Mouse (Mus musculus): Measurements from ENCODE around the gene Phlpp1. TPM values are rescaled to one million over a fixed set of nuclear protein-coding genes. Genes with fewer than 3 reads are reported as not detected.
A peak's percentile ranks its signal among the peaks of the same experiment; 100 is the strongest.

Gene Phlpp1
- polyA plus RNA-seq, 1 experiment from 2014 or later = 6.9 TPM

DNA sequence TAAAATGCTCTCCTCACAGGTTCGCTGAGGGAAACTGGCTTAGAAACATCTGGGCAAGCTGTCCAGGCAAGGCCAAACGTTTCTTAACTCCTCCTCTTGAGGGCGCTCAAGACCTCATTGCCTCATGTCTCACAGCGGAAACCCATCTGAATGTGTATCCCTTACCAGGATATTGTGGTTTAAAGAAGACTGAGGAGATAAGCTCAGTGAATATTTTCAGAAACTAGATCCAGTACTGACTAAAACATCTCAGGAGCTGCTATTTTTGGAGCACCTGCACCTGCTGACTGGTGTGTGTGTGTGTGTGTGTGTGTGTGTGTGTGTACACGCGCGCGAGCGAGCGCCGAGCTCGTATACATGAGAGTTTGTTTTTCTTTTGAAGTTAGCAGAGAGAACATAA lies 19.7 kb upstream of the Phlpp1 start:
- WGBS = 86% methylated on average over 12 of the region's 12 CpGs
- H3K4me2 ChIP-seq = no peak overlapping the region
- H3K27ac ChIP-seq (replicated peaks) = no peak overlapping the region
- H3K4me1 ChIP-seq (replicated peaks) = peaks cover 10% of the 10 kb centered on the region
- H3K4me3 ChIP-seq = no peak overlapping the region
- no peak overlapping the region for H3K9ac ChIP-seq
- H3K36me3 ChIP-seq = no peaks in the 10 kb centered on the region
- no peaks in the 10 kb centered on the region for H3K27me3 ChIP-seq
- no peak for ATAC-seq (ENCODE audit: low read depth)
- no peaks in the 10 kb centered on the region for H3K9me3 ChIP-seq

DNA sequence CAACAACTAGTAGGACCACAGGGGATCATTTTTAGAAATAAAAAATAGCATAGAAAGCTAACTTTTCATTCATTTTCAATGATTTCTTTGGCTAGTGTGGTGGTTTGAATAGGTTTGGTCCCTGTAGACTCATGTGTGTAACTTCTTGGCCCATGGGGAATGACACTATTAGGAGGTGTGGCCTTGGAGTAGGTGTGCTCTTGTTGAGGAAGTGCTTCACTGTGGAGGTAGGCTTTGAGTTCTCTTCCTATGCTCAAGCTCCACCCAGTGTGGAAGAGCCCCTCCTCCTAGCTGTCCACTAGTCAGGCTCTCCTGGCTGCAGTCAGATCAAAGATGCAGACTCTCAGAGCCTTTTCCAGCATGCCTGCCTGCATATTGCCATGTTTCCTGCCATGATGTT lies 18.8 kb upstream of the Phlpp1 start:
- H3K4me1 ChIP-seq (replicated peaks) = peaks cover 10% of the 10 kb centered on the region
- no peak for ATAC-seq (ENCODE audit: low read depth)
- H3K27me3 ChIP-seq = no peaks in the 10 kb centered on the region

GRCm38 (mm10) chr1:106154590-106154989 lies 17.0 kb upstream of the Phlpp1 start:
- Histone ChIP-seq H3K9me3 (no peaks in the 10 kb centered on the region), H3K9ac (no peak overlapping the region), H3K4me3 (no peak overlapping the region), H3K27ac (replicated peaks) (no peak overlapping the region), H3K36me3 (no peaks in the 10 kb centered on the region), H3K4me1 (replicated peaks) (no peaks in the 10 kb centered on the region), H3K4me2 (no peak overlapping the region), H3K27me3 (no peaks in the 10 kb centered on the region)
- no peak for ATAC-seq (ENCODE audit: low read depth)
- WGBS = 91% methylated on average over 7 of the region's 7 CpGs

More for the DNA sequence above, 18.8 kb upstream of the Phlpp1 start:
- Histone ChIP-seq H3K9me3 (no peaks in the 10 kb centered on the region), H3K27ac (replicated peaks) (no peak overlapping the region), H3K9ac (no peak overlapping the region), H3K36me3 (no peaks in the 10 kb centered on the region), H3K4me2 (no peak overlapping the region), H3K4me3 (no peak overlapping the region)

DNA sequence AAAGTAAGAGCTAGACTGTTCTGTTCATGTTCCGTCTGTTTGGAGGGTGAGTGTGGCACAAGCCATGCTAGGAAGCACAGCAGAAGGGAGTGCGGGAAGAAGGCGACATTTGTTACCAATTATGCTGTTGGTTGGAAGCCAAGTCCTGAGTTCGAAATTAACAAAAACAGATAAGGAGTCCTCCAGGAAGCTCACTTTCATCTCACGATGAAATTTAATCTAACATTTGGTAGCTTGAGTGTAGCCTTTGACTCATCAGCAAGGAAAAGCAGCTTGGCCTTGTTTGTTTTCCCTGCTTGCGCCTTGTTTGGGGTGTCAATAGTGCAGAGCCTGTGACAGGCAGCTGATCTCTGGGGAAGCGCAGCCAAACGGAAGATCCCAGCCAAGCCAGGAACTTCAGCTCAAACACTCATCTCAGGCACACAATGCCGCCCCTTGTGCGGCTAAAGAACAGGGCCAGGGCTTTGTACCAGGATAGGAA lies 16.4 kb upstream of the Phlpp1 start:
- Histone ChIP-seq H3K9me3 (no peaks in the 10 kb centered on the region), H3K4me1 (replicated peaks) (no peaks in the 10 kb centered on the region), H3K27me3 (no peaks in the 10 kb centered on the region), H3K4me3 (no peak overlapping the region), H3K27ac (replicated peaks) (no peak overlapping the region), H3K9ac (no peak overlapping the region), H3K36me3 (no peaks in the 10 kb centered on the region), H3K4me2 (no peak overlapping the region)
- 59% methylated on average over 10 of the region's 10 CpGs for WGBS
- peak; percentile 19; the same call in 1 of the 2 replicates for ATAC-seq (ENCODE audit: low read depth)

DNA sequence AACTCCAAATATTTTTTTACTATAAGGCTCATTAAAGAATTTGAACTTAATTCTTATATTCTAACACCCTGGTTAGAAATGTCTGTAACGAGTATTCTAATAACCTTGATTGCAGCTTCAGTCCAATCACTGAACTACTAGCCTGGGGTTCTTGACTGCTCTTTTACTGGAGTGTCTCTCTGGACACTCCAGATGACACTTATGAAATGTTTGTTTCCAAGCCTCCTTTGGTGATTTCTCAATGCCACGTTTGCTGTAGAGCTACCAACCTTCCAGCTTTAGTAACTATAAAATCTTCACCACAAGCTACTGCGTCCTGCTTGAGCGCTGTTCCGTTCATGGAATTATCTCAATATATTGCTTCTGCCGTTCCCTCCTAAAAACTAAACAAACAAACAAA lies 15.8 kb upstream of the Phlpp1 start:
- H3K4me2 ChIP-seq = no peak overlapping the region
- no peak for ATAC-seq (ENCODE audit: low read depth)
- H3K4me3 ChIP-seq = no peak overlapping the region
- H3K27ac ChIP-seq (replicated peaks) = no peak overlapping the region
- H3K27me3 ChIP-seq = no peaks in the 10 kb centered on the region
- H3K4me1 ChIP-seq (replicated peaks) = no peaks in the 10 kb centered on the region
- H3K9me3 ChIP-seq = no peaks in the 10 kb centered on the region
- H3K9ac ChIP-seq = no peak overlapping the region
- WGBS = 84% methylated on average over 6 of the region's 6 CpGs
- H3K36me3 ChIP-seq = no peaks in the 10 kb centered on the region

GRCm38 (mm10) chr1:106157961-106158515 lies 13.5 kb upstream of the Phlpp1 start:
- no peak for ATAC-seq (ENCODE audit: low read depth)
- H3K27ac ChIP-seq (replicated peaks) = no peak overlapping the region

DNA sequence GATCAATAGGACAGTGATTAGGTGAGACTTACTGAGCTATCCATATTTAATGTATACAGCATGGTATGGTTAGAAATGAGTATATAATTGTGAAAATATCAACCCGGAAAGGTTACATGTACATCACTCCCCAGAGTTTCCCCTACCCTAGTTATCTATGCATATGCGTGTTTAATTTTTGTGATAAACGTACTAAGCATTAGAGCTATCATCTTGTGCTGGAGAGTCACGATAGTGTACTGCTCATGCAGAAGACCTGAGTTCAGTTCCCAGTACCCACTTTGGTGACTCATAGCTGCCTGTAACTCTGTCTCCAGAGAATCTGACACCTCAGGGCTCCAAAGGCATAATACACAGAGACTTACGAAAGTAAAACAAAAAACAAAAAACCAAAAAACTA lies 11.9 kb upstream of the Phlpp1 start:
- Histone ChIP-seq H3K9ac (no peak overlapping the region), H3K9me3 (no peaks in the 10 kb centered on the region), H3K27ac (replicated peaks) (no peak overlapping the region), H3K4me3 (no peak overlapping the region), H3K36me3 (no peaks in the 10 kb centered on the region), H3K27me3 (no peaks in the 10 kb centered on the region), H3K4me2 (no peak overlapping the region), H3K4me1 (replicated peaks) (no peaks in the 10 kb centered on the region)
- 97% methylated on average over 5 of the region's 5 CpGs for WGBS
- ATAC-seq (ENCODE audit: low read depth) = no peak

More at GRCm38 (mm10) chr1:106157961-106158515, 13.5 kb upstream of the Phlpp1 start:
- 76% methylated on average over 4 of the region's 4 CpGs for WGBS
- no peaks in the 10 kb centered on the region for H3K36me3 ChIP-seq
- H3K4me3 ChIP-seq = no peak overlapping the region
- no peak overlapping the region for H3K9ac ChIP-seq
- no peaks in the 10 kb centered on the region for H3K27me3 ChIP-seq
- H3K4me1 ChIP-seq (replicated peaks) = no peaks in the 10 kb centered on the region
- H3K4me2 ChIP-seq = no peak overlapping the region
- H3K9me3 ChIP-seq = no peaks in the 10 kb centered on the region

DNA sequence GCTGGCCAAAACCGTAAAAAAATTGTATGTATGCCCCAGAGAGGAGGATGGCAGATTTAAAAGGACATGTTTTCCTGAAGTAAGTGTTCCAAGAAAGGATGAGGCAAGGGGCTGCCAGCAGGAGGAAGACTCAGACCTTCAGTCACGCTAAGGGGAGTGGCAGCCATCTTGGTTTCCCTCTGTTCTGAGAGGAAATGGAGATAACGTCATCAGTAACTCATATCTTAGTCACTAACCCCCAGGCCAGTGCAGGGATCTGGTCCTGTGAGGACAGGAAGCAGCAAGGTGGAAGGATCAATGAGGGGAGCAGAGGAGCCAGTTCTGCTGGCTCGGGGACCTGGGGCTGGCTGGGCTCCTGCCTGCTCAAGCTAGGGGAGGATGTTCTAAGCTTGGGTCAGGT lies 10.6 kb upstream of the Phlpp1 start:
- 84% methylated on average over 4 of the region's 4 CpGs for WGBS
- no peaks in the 10 kb centered on the region; the same call in 1 of the 2 replicates for H3K27me3 ChIP-seq
- H3K9me3 ChIP-seq = no peaks in the 10 kb centered on the region
- no peak overlapping the region for H3K4me2 ChIP-seq
- H3K9ac ChIP-seq = no peak overlapping the region
- no peak overlapping the region for H3K27ac ChIP-seq (replicated peaks)
- no peaks in the 10 kb centered on the region for H3K36me3 ChIP-seq
- no peak overlapping the region for H3K4me3 ChIP-seq
- ATAC-seq (ENCODE audit: low read depth) = no peak
- H3K4me1 ChIP-seq (replicated peaks) = no peaks in the 10 kb centered on the region

DNA sequence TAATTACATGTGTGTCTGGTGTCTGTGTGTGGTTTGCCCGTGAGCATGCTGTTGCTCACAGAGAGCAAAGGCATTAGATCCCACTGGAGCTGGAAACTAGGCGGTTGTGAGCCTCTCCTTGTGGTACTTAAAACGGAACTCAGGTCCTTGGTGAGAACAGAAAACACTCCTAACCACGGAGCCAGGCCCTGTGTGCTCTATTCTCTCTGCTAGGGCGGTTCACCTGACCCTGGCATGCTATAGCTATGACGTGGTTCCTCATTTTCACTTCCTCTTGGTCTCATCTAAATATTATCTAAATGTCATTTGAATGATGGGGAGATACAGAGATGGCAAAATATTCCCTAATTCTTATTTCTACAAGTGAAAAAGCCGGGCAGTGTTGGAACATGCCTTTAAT lies 9.0 kb upstream of the Phlpp1 start:
- WGBS = 82% methylated on average over 7 of the region's 7 CpGs
- Histone ChIP-seq H3K4me1 (replicated peaks) (peaks cover 3% of the 10 kb centered on the region), H3K4me2 (no peak overlapping the region), H3K9ac (no peak overlapping the region), H3K27ac (replicated peaks) (no peak overlapping the region), H3K27me3 (no peaks in the 10 kb centered on the region; the same call in 1 of the 2 replicates), H3K9me3 (no peaks in the 10 kb centered on the region), H3K4me3 (no peak overlapping the region), H3K36me3 (no peaks in the 10 kb centered on the region)
- no peak for ATAC-seq (ENCODE audit: low read depth)

- Histone ChIP-seq H3K4me3 (no peak overlapping the region), H3K4me1 (replicated peaks) (peaks cover 5% of the 10 kb centered on the region), H3K9me3 (no peaks in the 10 kb centered on the region), H3K27me3 (no peaks in the 10 kb centered on the region; the same call in 1 of the 2 replicates), H3K9ac (no peak overlapping the region), H3K27ac (replicated peaks) (no peak overlapping the region), H3K4me2 (no peak overlapping the region), H3K36me3 (no peaks in the 10 kb centered on the region)
- no peak for ATAC-seq (ENCODE audit: low read depth)
- WGBS = 91% methylated on average over 8 of the region's 8 CpGs
Observed at GRCm38 (mm10) chr1:106163401-106163800, 8.2 kb upstream of the Phlpp1 start.

DNA sequence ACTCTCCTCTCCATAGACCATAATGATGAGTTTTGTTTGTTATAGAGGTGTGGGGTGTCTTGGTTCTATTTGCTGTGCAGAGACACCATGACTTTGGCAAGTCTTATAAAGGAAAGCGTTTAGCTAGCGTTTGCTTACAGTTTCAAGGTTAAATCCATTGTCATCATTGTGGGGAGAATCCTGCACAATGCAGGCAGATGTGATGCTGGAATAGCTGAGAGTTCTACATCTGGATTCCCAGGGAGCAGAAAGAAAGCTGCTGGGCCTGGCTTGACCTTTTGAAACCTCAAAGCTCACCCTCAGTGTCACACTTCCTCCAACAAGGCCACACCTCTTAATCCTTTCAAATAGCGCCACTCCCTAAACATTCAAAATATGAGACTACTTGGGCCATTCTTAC lies 7.4 kb upstream of the Phlpp1 start:
- no peak overlapping the region for H3K4me2 ChIP-seq
- no peak overlapping the region for H3K27ac ChIP-seq (replicated peaks)
- no peaks in the 10 kb centered on the region for H3K9me3 ChIP-seq
- H3K36me3 ChIP-seq = no peaks in the 10 kb centered on the region
- no peak for ATAC-seq (ENCODE audit: low read depth)
- H3K4me3 ChIP-seq = no peak overlapping the region
- H3K9ac ChIP-seq = no peak overlapping the region
- 87% methylated on average over 3 of the region's 3 CpGs for WGBS
- no peaks in the 10 kb centered on the region; the same call in 1 of the 2 replicates for H3K27me3 ChIP-seq
- H3K4me1 ChIP-seq (replicated peaks) = peaks cover 9% of the 10 kb centered on the region

- 15% methylated on average over 4 of the region's 4 CpGs for whole genome bisulfite sequencing
- Histone ChIP-seq H3K36me3 (no peaks in the 10 kb centered on the region), H3K27ac (replicated peaks) (peak overlapping the region; percentile 56; the same call in 1 of the 2 replicates), H3K4me2 (no peak overlapping the region), H3K4me3 (no peak overlapping the region), H3K9ac (no peak overlapping the region), H3K9me3 (no peaks in the 10 kb centered on the region), H3K4me1 (replicated peaks) (peaks cover 16% of the 10 kb centered on the region), H3K27me3 (no peaks in the 10 kb centered on the region; the same call in 1 of the 2 replicates)
- ATAC-seq (ENCODE audit: low read depth) = no peak
Observed at GRCm38 (mm10) chr1:106168001-106168400, 3.6 kb upstream of the Phlpp1 start.

GRCm38 (mm10) chr1:106168801-106169200 lies 2.8 kb upstream of the Phlpp1 start:
- H3K27ac ChIP-seq (replicated peaks) = no peak overlapping the region
- H3K4me1 ChIP-seq (replicated peaks) = peaks cover 22% of the 10 kb centered on the region
- ATAC-seq (ENCODE audit: low read depth) = no peak
- H3K27me3 ChIP-seq = no peaks in the 10 kb centered on the region; the same call in 1 of the 2 replicates
- WGBS = 45% methylated on average over 3 of the region's 3 CpGs
- no peaks in the 10 kb centered on the region for H3K36me3 ChIP-seq
- no peak overlapping the region for H3K9ac ChIP-seq
- H3K9me3 ChIP-seq = no peaks in the 10 kb centered on the region
- no peak overlapping the region for H3K4me3 ChIP-seq
- no peak overlapping the region for H3K4me2 ChIP-seq

All from neural tube, embryonic 13.5 days (tissue).